Mouse (Mus musculus) ES-E14 (cell line): ENCODE results near the gene Tppp.
"Not testable (repeated sequence)": the region's sequence is repeated elsewhere in the genome, so short reads cannot be mapped to it uniquely, and the experiment has no call there.

Experiments used
- MAFK ChIP-seq: IDR thresholded peaks from 2 replicates; pipeline ENCODE4 v1.6.1; 2014; ENCODE audit warnings: mild to moderate bottlenecking, low read depth, low read length, inconsistent platforms; ENCODE audit not compliant: insufficient read depth
- ZC3H11A ChIP-seq: IDR thresholded peaks from 2 replicates; pipeline ENCODE4 v1.6.1; 2012; ENCODE audit warnings: low read depth, mild to moderate bottlenecking, inconsistent platforms, low read length, borderline replicate concordance
- ZNF384 ChIP-seq: IDR thresholded peaks from 2 replicates; pipeline ENCODE4 v1.6.1; 2012; ENCODE audit warnings: low read depth, low read length, inconsistent platforms

- not testable (repeated sequence) for TF ChIP-seq ZNF384, MAFK, ZC3H11A
Measured at GRCm38 (mm10) chr13:74071244-74071643, 62.0 kb downstream of the Tppp start.
